Mouse (Mus musculus): Measurements from ENCODE around the gene Hmbs.

The Hmbs gene

GRCm38 (mm10) chr9:44287401-44288075, 56.5 kb downstream of the Hmbs start:
- peak; percentile 24 for DNase-seq

- DNase-seq, result no peak
Measured at GRCm38 (mm10) chr9:44287003-44287400, 57.0 kb downstream of the Hmbs start.
